16 mouse cellular contexts compared by ENCODE assay signal in genomic region chr11:80168611-80169249, GRCm38 (mm10). TPM values are rescaled to one million over a fixed set of nuclear protein-coding genes. Genes with fewer than 3 reads are reported as not detected.
DNase-seq lines count a peak whose midpoint lies in the region; ATAC-seq and TF ChIP-seq lines count a peak whose summit lies in the region.
"Had no signal": no experiment of that assay in that cellular context is flagged by ENCODE, and none has a peak within 500 bp of the region (broad histone marks: within the 10 kb centered on the region; RNA-seq: fewer than 3 reads in every experiment).

No protein-coding gene starts in this region.

- 0 out of 2 replicates have a peak, but pooled peaks cover 2% of the 10 kb centered on the region for H3K36me3 ChIP-seq in kidney, adult 2 months (ENCODE audit: control insufficient read depth, insufficient read depth, low read length)
- H3K36me3 ChIP-seq in kidney, embryonic 16.5 days (ENCODE audit: insufficient read depth, low read length): no peaks in the 10 kb centered on the region
- peaks cover 48% of the 10 kb centered on the region for H3K36me3 ChIP-seq in macrophage (ENCODE audit: inconsistent target)
- H3K36me3 ChIP-seq: embryonic facial prominence, embryonic 12.5 days; hindbrain, embryonic 10.5 days had no signal

- H3K27ac ChIP-seq in kidney, adult 2 months (ENCODE audit: insufficient read depth, low read depth, low read length): 0 out of 2 replicates have a peak overlapping the region, but pooled peaks have one; percentile 4
- no peak overlapping the region for H3K27ac ChIP-seq in kidney, embryonic 16.5 days (ENCODE audit: low read length)
- H3K27ac ChIP-seq in macrophage: peak overlapping the region; percentile 98
- H3K27ac ChIP-seq: embryonic facial prominence, embryonic 12.5 days; hindbrain, embryonic 10.5 days; liver, embryonic 14.5 days had no signal

- H3K4me1 ChIP-seq in kidney, adult 2 months (ENCODE audit: control insufficient read depth, insufficient read depth, low read length): peaks cover 28% of the 10 kb centered on the region
- peaks cover 2% of the 10 kb centered on the region for H3K4me1 ChIP-seq in kidney, embryonic 16.5 days (ENCODE audit: insufficient read depth, low read length)
- H3K4me1 ChIP-seq: embryonic facial prominence, embryonic 12.5 days; hindbrain, embryonic 10.5 days had no signal

- WGBS in kidney, adult 2 months: 61% methylated on average over 4 of the region's 4 CpGs
- 71% methylated on average over 4 of the region's 4 CpGs for WGBS in kidney, embryonic 16.5 days
- WGBS in macrophage (ENCODE audit: missing documents): 24% methylated on average over 4 of the region's 4 CpGs

- ATAC-seq in kidney, embryonic 16.5 days (ENCODE audit: low FRiP score, low TSS enrichment): no peak
- no peak for ATAC-seq in erythroid progenitor cell, adult 5-6 weeks (replicated peaks; ENCODE audit: low FRiP score, poor library complexity, severe bottlenecking)

- H3K4me2 ChIP-seq in kidney, embryonic 16.5 days (replicated peaks; ENCODE audit: low read depth, low read length): no peak overlapping the region
- H3K4me2 ChIP-seq: embryonic facial prominence, embryonic 12.5 days had no signal

- H3K9ac ChIP-seq in kidney, embryonic 16.5 days (replicated peaks; ENCODE audit: low read length): no peak overlapping the region
- H3K9ac ChIP-seq: embryonic facial prominence, embryonic 12.5 days; liver, embryonic 14.5 days had no signal

- peaks cover 57% of the 10 kb centered on the region; the same call in 1 of the 2 replicates for H3K79me2 ChIP-seq in macrophage (ENCODE audit: inconsistent target)

- TF ChIP-seq CTCF in kidney, adult 2 months (conservative IDR thresholded peaks at IDR 0.05; ENCODE audit: insufficient read depth, insufficient read length, low read depth, low read length): no peak

- H3K4me3 ChIP-seq in kidney, adult 2 months (ENCODE audit: insufficient read depth, low read depth, low read length): no peak overlapping the region
- no peak overlapping the region for H3K4me3 ChIP-seq in kidney, embryonic 16.5 days (ENCODE audit: low read length)
- no peak overlapping the region for H3K4me3 ChIP-seq in macrophage (ENCODE audit: inconsistent target)
- H3K4me3 ChIP-seq: embryonic facial prominence, embryonic 12.5 days; hindbrain, embryonic 10.5 days had no signal

- no peak for TF ChIP-seq POLR2A in kidney, adult 2 months (IDR thresholded peaks at IDR 0.05; ENCODE audit: low read depth, low read length)

- no peaks in the 10 kb centered on the region for H3K9me3 ChIP-seq in kidney, embryonic 16.5 days (ENCODE audit: low read length)
- H3K9me3 ChIP-seq: embryonic facial prominence, embryonic 12.5 days; hindbrain, embryonic 10.5 days had no signal

- DNase-seq in kidney, adult 2 months: peak; percentile 64
- DNase-seq in spleen, postnatal 36 days (ENCODE audit: low spot score in 2 of 2): peak; percentile 47 to 58
- DNase-seq in spleen, adult 18-20 months: no peak
- peak; percentile 79 for DNase-seq in yolk sac, embryonic 10.5 days (ENCODE audit: low spot score)
- no peak for DNase-seq in cerebellum, adult 8-10 months
- DNase-seq: adrenal gland, postnatal 10 days; gastrocnemius, postnatal 36 days; kidney, postnatal 14 days; retina, postnatal 1 day had no signal

- H3K27me3 ChIP-seq in kidney, adult 2 months (replicated peaks; ENCODE audit: control insufficient read depth, insufficient read depth, low read length): no peaks in the 10 kb centered on the region
- no peaks in the 10 kb centered on the region for H3K27me3 ChIP-seq in kidney, embryonic 16.5 days (ENCODE audit: insufficient read depth, low read length)
- H3K27me3 ChIP-seq: embryonic facial prominence, embryonic 12.5 days had no signal

RNA-seq across cellular contexts. Expression of gene Adap2, which starts 14.8 kb away (rescaled TPM):
- polyA plus RNA-seq in kidney, adult 2 months (2012; rRNA removed): 25.9 and 26.8 TPM in 2 replicates
- 3.1 and 3.6 TPM in 2 replicates for polyA plus RNA-seq in kidney, embryonic 16.5 days (2015; fragmentation: Nextera tagmentation; extraction: Ambion mirVana)
- total RNA-seq in macrophage (2018; cell fraction: chromatin; rRNA removed): 100 to 1,000 TPM; 119 to 715 (median 357) TPM
- 100 to 1,000 TPM in 19 of 26 experiments, 10 to 100 TPM in 7; 65.8 to 202 (median 108) TPM for total RNA-seq in macrophage (2018; cell fraction: cytosol; rRNA removed)
- total RNA-seq in macrophage (2018; cell fraction: nucleus; rRNA removed): 100 to 1,000 TPM in 24 of 26 experiments, 10 to 100 TPM in 2; 94.4 to 583 (median 247) TPM
- 54.5 to 101 TPM (median 85.2 TPM) in 3 replicates for polyA plus RNA-seq in macrophage (2018)
- 2.5 TPM in 1 of 2 replicates, not detected in the other for total RNA-seq in erythroid progenitor cell, adult 5-6 weeks (2015; ENCODE audit: low replicate concordance)
- 1.5 and 1.8 TPM in 2 replicates for total RNA-seq in erythroid progenitor cell, adult 5-6 weeks (2017; ENCODE audit: low replicate concordance)
- total RNA-seq: common myeloid progenitor, adult 5-6 weeks had no signal

RNA-seq across cellular contexts. Expression of gene Rnf135, which starts 14.9 kb away (rescaled TPM):
- 7.0 and 7.6 TPM in 2 replicates for polyA plus RNA-seq in kidney, adult 2 months (2012; rRNA removed)
- 12.9 and 14.0 TPM in 2 replicates for polyA plus RNA-seq in kidney, embryonic 16.5 days (2015; fragmentation: Nextera tagmentation; extraction: Ambion mirVana)
- 10 to 100 TPM; 17.2 to 69.8 (median 48.8) TPM for total RNA-seq in macrophage (2018; cell fraction: chromatin; rRNA removed)
- 10 to 100 TPM; 15.5 to 57.5 (median 30.7) TPM for total RNA-seq in macrophage (2018; cell fraction: cytosol; rRNA removed)
- total RNA-seq in macrophage (2018; cell fraction: nucleus; rRNA removed): 10 to 100 TPM; 23.7 to 88.1 (median 50.5) TPM
- 8.8 to 30.5 TPM (median 15.2 TPM) in 3 replicates for polyA plus RNA-seq in macrophage (2018)
- total RNA-seq in erythroid progenitor cell, adult 5-6 weeks (2015; ENCODE audit: low replicate concordance): 1.7 and 3.6 TPM in 2 replicates
- total RNA-seq in erythroid progenitor cell, adult 5-6 weeks (2017; ENCODE audit: low replicate concordance): 1.5 TPM in 1 of 2 replicates, not detected in the other

RNA-seq across cellular contexts. Expression of gene Tefm, which starts 26.8 kb away (rescaled TPM):
- polyA plus RNA-seq in kidney, adult 2 months (2012; rRNA removed): 10.2 and 12.3 TPM in 2 replicates
- 35.0 and 39.0 TPM in 2 replicates for polyA plus RNA-seq in kidney, embryonic 16.5 days (2015; fragmentation: Nextera tagmentation; extraction: Ambion mirVana)
- 10 to 100 TPM in 5 of 26 experiments, 1 to 10 TPM in 21; 1.0 to 12.9 (median 5.6) TPM for total RNA-seq in macrophage (2018; cell fraction: chromatin; rRNA removed)
- 10 to 100 TPM in 18 of 26 experiments, 1 to 10 TPM in 8; 4.6 to 15.5 (median 10.5) TPM for total RNA-seq in macrophage (2018; cell fraction: cytosol; rRNA removed)
- total RNA-seq in macrophage (2018; cell fraction: nucleus; rRNA removed): 10 to 100 TPM in 10 of 26 experiments, 1 to 10 TPM in 16; 1.6 to 17.8 (median 8.9) TPM
- polyA plus RNA-seq in macrophage (2018): 7.9 to 16.0 TPM (median 9.1 TPM) in 3 replicates
- 2.9 and 3.4 TPM in 2 replicates for total RNA-seq in erythroid progenitor cell, adult 5-6 weeks (2015; ENCODE audit: low replicate concordance)
- 3.7 and 5.8 TPM in 2 replicates for total RNA-seq in erythroid progenitor cell, adult 5-6 weeks (2017; ENCODE audit: low replicate concordance)

RNA-seq across cellular contexts. Expression of gene Rhot1, which starts 40.1 kb away (rescaled TPM):
- polyA plus RNA-seq in kidney, adult 2 months (2012; rRNA removed): 13.7 and 18.3 TPM in 2 replicates
- polyA plus RNA-seq in kidney, embryonic 16.5 days (2015; fragmentation: Nextera tagmentation; extraction: Ambion mirVana): 57.6 and 60.4 TPM in 2 replicates
- 100 to 1,000 TPM in 11 of 26 experiments, 10 to 100 TPM in 15; 39.2 to 147 (median 95.7) TPM for total RNA-seq in macrophage (2018; cell fraction: chromatin; rRNA removed)
- total RNA-seq in macrophage (2018; cell fraction: cytosol; rRNA removed): 10 to 100 TPM; 27.7 to 40.3 (median 34.9) TPM
- 100 to 1,000 TPM in 3 of 26 experiments, 10 to 100 TPM in 23; 28.3 to 114 (median 51.9) TPM for total RNA-seq in macrophage (2018; cell fraction: nucleus; rRNA removed)
- 29.4 to 36.6 TPM (median 30.4 TPM) in 3 replicates for polyA plus RNA-seq in macrophage (2018)
- total RNA-seq in erythroid progenitor cell, adult 5-6 weeks (2015; ENCODE audit: low replicate concordance): 10.1 and 14.4 TPM in 2 replicates
- 3.4 and 10.5 TPM in 2 replicates for total RNA-seq in erythroid progenitor cell, adult 5-6 weeks (2017; ENCODE audit: low replicate concordance)

Comparison
In these comparisons a context has a peak if more than half of its experiments do, and no peak if none do; other contexts are left out.
1. DNase-seq: peak in kidney, adult 2 months (single experiment), spleen, postnatal 36 days (2 of 2) and yolk sac, embryonic 10.5 days (single experiment); none in spleen, adult 18-20 months (0 of 2) and cerebellum, adult 8-10 months (single experiment).